Mouse (Mus musculus) lung, embryonic 16.5 days (tissue): ENCODE measurements around the gene Ednra. TPM values are rescaled to one million over a fixed set of nuclear protein-coding genes. Genes with fewer than 3 reads are reported as not detected.

Experiments used
- ATAC-seq: fragments of 200-750 bp; cut with Nextera tagmentation; 2 replicates; pipeline ENCODE4 v1.8.0; 2017; ENCODE audit warnings: low read depth, mild to moderate bottlenecking, moderate library complexity
- H3K27ac ChIP-seq: fragments of 300-500 bp; sonication (generic); 2 replicates; pipeline ENCODE4 v1.5.1; 2014; ENCODE audit warnings: mild to moderate bottlenecking, control low read depth, low read length
- H3K27me3 ChIP-seq: fragments of 300-500 bp; sonication (generic); 2 replicates; pipeline ENCODE4 v1.6.1; 2014; ENCODE audit warnings: low read depth, low read length, mixed read lengths; ENCODE audit not compliant: control insufficient read depth, insufficient read depth
- H3K36me3 ChIP-seq: fragments of 300-500 bp; sonication (generic); 2 replicates; pipeline ENCODE4 v1.6.1; 2014; ENCODE audit warnings: low read length; ENCODE audit not compliant: control insufficient read depth, insufficient read depth
- H3K4me1 ChIP-seq: fragments of 300-500 bp; sonication (generic); replicated peaks from 2 replicates; pipeline ENCODE4 v1.6.1; 2014; ENCODE audit warnings: low read length, mixed read lengths; ENCODE audit not compliant: control insufficient read depth, insufficient read depth
- H3K4me2 ChIP-seq: fragments of 300-500 bp; sonication (generic); 2 replicates; pipeline ENCODE4 v1.6.1; 2014; ENCODE audit warnings: low read depth, low read length, control low read depth
- H3K4me3 ChIP-seq: fragments of 300-500 bp; sonication (generic); 2 replicates; pipeline ENCODE4 v1.5.1; 2014; ENCODE audit warnings: mild to moderate bottlenecking, low read length, control low read depth
- H3K9ac ChIP-seq: fragments of 300-500 bp; sonication (generic); 2 replicates; pipeline ENCODE4 v1.6.1; 2014; ENCODE audit warnings: low read length, control low read depth
- H3K9me3 ChIP-seq: fragments of 300-500 bp; sonication (generic); 2 replicates; pipeline ENCODE4 v1.6.1; 2016; ENCODE audit warnings: low read length; ENCODE audit not compliant: control insufficient read depth
- WGBS: fragments of 180-500 bp; shearing (Covaris S2); extraction: QIAGEN DNeasy Blood & Tissue Kit; methylation state at CpG from one replicate; pipeline ENCODE4 v1.1.7; 2014; 5-methylcytosine and 5-hydroxymethylcytosine counted together
- polyA plus RNA-seq: library from polyadenylated mRNA; unstranded; fragments of >200 nt; fragmentation: Nextera tagmentation; extraction: Ambion mirVana; gene quantifications from 2 replicates; pipeline ENCODE4 v1.2.1, GENCODE M21; 2015

Gene Ednra
- polyA plus RNA-seq, 1 experiment from 2014 or later = 113 TPM

- peaks cover 7% of the 10 kb centered on the region; the same call in 1 of the 2 replicates for H3K4me1 ChIP-seq
- no peak overlapping the region for H3K9ac ChIP-seq
- H3K4me3 ChIP-seq = no peak overlapping the region
- no peaks in the 10 kb centered on the region for H3K27me3 ChIP-seq
- H3K4me2 ChIP-seq = no peak overlapping the region
- H3K27ac ChIP-seq = peak overlapping the region; percentile 46
- WGBS = 38% methylated on average over 5 of the region's 5 CpGs
- ATAC-seq = peak; percentile 84
- H3K36me3 ChIP-seq = no peaks in the 10 kb centered on the region
- no peaks in the 10 kb centered on the region for H3K9me3 ChIP-seq
These were observed 84.0 kb downstream of the Ednra start for GRCm38 (mm10) chr8:77640093-77640839.

- no peak for ATAC-seq
- Histone ChIP-seq H3K36me3 (no peaks in the 10 kb centered on the region), H3K9me3 (no peaks in the 10 kb centered on the region), H3K27ac (no peak overlapping the region), H3K27me3 (no peaks in the 10 kb centered on the region), H3K9ac (no peak overlapping the region), H3K4me1 (peaks cover 12% of the 10 kb centered on the region; the same call in 1 of the 2 replicates), H3K4me2 (no peak overlapping the region), H3K4me3 (no peak overlapping the region)
- WGBS = 85% methylated on average over 3 of the region's 3 CpGs
These were observed 86.7 kb downstream of the Ednra start for GRCm38 (mm10) chr8:77637593-77637992.

- H3K9me3 ChIP-seq = no peaks in the 10 kb centered on the region
- H3K27me3 ChIP-seq = no peaks in the 10 kb centered on the region
- 67% methylated on average over 5 of the region's 5 CpGs for WGBS
- H3K27ac ChIP-seq = no peak overlapping the region
- H3K36me3 ChIP-seq = no peaks in the 10 kb centered on the region
- peaks cover 9% of the 10 kb centered on the region for H3K4me1 ChIP-seq
- H3K4me3 ChIP-seq = no peak overlapping the region
- H3K4me2 ChIP-seq = no peak overlapping the region
- no peak overlapping the region for H3K9ac ChIP-seq
- no peak for ATAC-seq
These were observed 90.2 kb downstream of the Ednra start for GRCm38 (mm10) chr8:77634035-77634434.

- 52% methylated on average over 2 of the region's 2 CpGs for WGBS
- Histone ChIP-seq H3K27ac (peak overlapping the region; percentile 65; the same call in 1 of the 2 replicates), H3K4me1 (peaks cover 9% of the 10 kb centered on the region), H3K4me3 (no peak overlapping the region), H3K4me2 (no peak overlapping the region), H3K27me3 (no peaks in the 10 kb centered on the region), H3K36me3 (no peaks in the 10 kb centered on the region), H3K9me3 (no peaks in the 10 kb centered on the region), H3K9ac (no peak overlapping the region)
- ATAC-seq = no peak
These were observed 91.1 kb downstream of the Ednra start for GRCm38 (mm10) chr8:77633211-77633610.

GRCm38 (mm10) chr8:77630691-77631090 lies 93.6 kb downstream of the Ednra start:
- H3K4me1 ChIP-seq = peaks cover 9% of the 10 kb centered on the region
- no peak overlapping the region for H3K4me2 ChIP-seq
- WGBS = 34% methylated on average over 3 of the region's 3 CpGs
- ATAC-seq = peak; percentile 39
- 0 out of 2 replicates have a peak overlapping the region, but pooled peaks have one; percentile 32 for H3K9ac ChIP-seq
- no peaks in the 10 kb centered on the region for H3K27me3 ChIP-seq
- H3K36me3 ChIP-seq = no peaks in the 10 kb centered on the region
- H3K9me3 ChIP-seq = no peaks in the 10 kb centered on the region
- peak overlapping the region; percentile 80 for H3K27ac ChIP-seq
- H3K4me3 ChIP-seq = no peak overlapping the region

- 17% methylated on average over 15 of the region's 15 CpGs for WGBS
- Histone ChIP-seq H3K4me3 (no peak overlapping the region), H3K27ac (peak overlapping the region; percentile 80), H3K9me3 (no peaks in the 10 kb centered on the region), H3K27me3 (no peaks in the 10 kb centered on the region), H3K4me1 (peaks cover 9% of the 10 kb centered on the region), H3K4me2 (no peak overlapping the region), H3K9ac (no peak overlapping the region), H3K36me3 (no peaks in the 10 kb centered on the region)
- ATAC-seq = peak; percentile 83
These were observed 94.3 kb downstream of the Ednra start for GRCm38 (mm10) chr8:77629858-77630537.

GRCm38 (mm10) chr8:77623677-77624209 lies 100.5 kb downstream of the Ednra start:
- WGBS = 82% methylated on average over 7 of the region's 7 CpGs
- no peaks in the 10 kb centered on the region for H3K4me1 ChIP-seq
- no peaks in the 10 kb centered on the region for H3K27me3 ChIP-seq
- no peak overlapping the region for H3K4me2 ChIP-seq
- no peak overlapping the region for H3K9ac ChIP-seq
- no peak for ATAC-seq
- H3K9me3 ChIP-seq = no peaks in the 10 kb centered on the region
- H3K4me3 ChIP-seq = no peak overlapping the region
- H3K36me3 ChIP-seq = no peaks in the 10 kb centered on the region
- no peak overlapping the region for H3K27ac ChIP-seq

GRCm38 (mm10) chr8:77617916-77618315 lies 106.3 kb downstream of the Ednra start:
- WGBS = 26% methylated on average over 2 of the region's 2 CpGs

More at GRCm38 (mm10) chr8:77617916-77618315, 106.3 kb downstream of the Ednra start:
- peaks cover 4% of the 10 kb centered on the region for H3K4me1 ChIP-seq
- H3K9ac ChIP-seq = no peak overlapping the region
- H3K27me3 ChIP-seq = no peaks in the 10 kb centered on the region
- no peak overlapping the region for H3K4me2 ChIP-seq
- no peaks in the 10 kb centered on the region for H3K9me3 ChIP-seq
- no peak overlapping the region for H3K27ac ChIP-seq
- peak; percentile 69 for ATAC-seq
- H3K36me3 ChIP-seq = no peaks in the 10 kb centered on the region
- no peak overlapping the region for H3K4me3 ChIP-seq
